Mouse (Mus musculus): ENCODE data around the gene Apoo. TPM values are rescaled to one million over a fixed set of nuclear protein-coding genes. Genes with fewer than 3 reads are reported as not detected.
"Not testable (repeated sequence)": the region's sequence is repeated elsewhere in the genome, so short reads cannot be mapped to it uniquely, and the experiment has no call there.

Apoo gene
- polyA plus RNA-seq, 1 experiment from 2014 or later = 116 TPM

- 86% methylated on average over 2 of the region's 2 CpGs for WGBS
- H3K4me1 ChIP-seq (ENCODE audit: control insufficient read depth, insufficient read depth, low read length) = no peaks in the 10 kb centered on the region
- no peaks in the 10 kb centered on the region for H3K36me3 ChIP-seq (ENCODE audit: control insufficient read depth, insufficient read depth, low read length)
- no peaks in the 10 kb centered on the region for H3K27me3 ChIP-seq (ENCODE audit: control insufficient read depth, insufficient read depth, low read length)
- no peak overlapping the region; the same call in 1 of the 2 replicates for H3K4me2 ChIP-seq (ENCODE audit: low read depth, severe bottlenecking)
- H3K4me3 ChIP-seq (ENCODE audit: low read depth, low read length) = no peak overlapping the region
- H3K9me3 ChIP-seq (ENCODE audit: control insufficient read depth, low read length) = no peaks in the 10 kb centered on the region
- H3K27ac ChIP-seq (replicated peaks; ENCODE audit: low read depth, low read length) = no peak overlapping the region
- DNase-seq (ENCODE audit: low spot score) (no peak), ATAC-seq (ENCODE audit: insufficient number of reproducible peaks, low FRiP score, low TSS enrichment, low read depth) (no peak)
- no peak overlapping the region for H3K9ac ChIP-seq (ENCODE audit: low read length)
These were observed 53.3 kb downstream of the Apoo start for GRCm38 (mm10) chrX:94420210-94420609.

- no peaks in the 10 kb centered on the region for H3K9me3 ChIP-seq (ENCODE audit: control insufficient read depth, low read length)
- H3K36me3 ChIP-seq (ENCODE audit: control insufficient read depth, insufficient read depth, low read length) = no peaks in the 10 kb centered on the region
- no peaks in the 10 kb centered on the region for H3K4me1 ChIP-seq (ENCODE audit: control insufficient read depth, insufficient read depth, low read length)
- ATAC-seq (ENCODE audit: insufficient number of reproducible peaks, low FRiP score, low TSS enrichment, low read depth) (0 out of 2 replicates have a peak, but pooled peaks have one; percentile 31), DNase-seq (ENCODE audit: low spot score) (peak; percentile 23)
- H3K4me2 ChIP-seq (ENCODE audit: low read depth, severe bottlenecking) = no peak overlapping the region
- H3K27me3 ChIP-seq (ENCODE audit: control insufficient read depth, insufficient read depth, low read length) = peaks cover 4% of the 10 kb centered on the region; the same call in 1 of the 2 replicates
- 39% methylated on average over 9 of the region's 9 CpGs for WGBS
- H3K4me3 ChIP-seq (ENCODE audit: low read depth, low read length) = no peak overlapping the region
- no peak overlapping the region for H3K27ac ChIP-seq (replicated peaks; ENCODE audit: low read depth, low read length)
- H3K9ac ChIP-seq (ENCODE audit: low read length) = no peak overlapping the region
These were observed 64.8 kb downstream of the Apoo start for GRCm38 (mm10) chrX:94431548-94432375.

- not testable (repeated sequence) for H3K4me2 ChIP-seq (ENCODE audit: low read depth, severe bottlenecking); H3K9me3 ChIP-seq (ENCODE audit: control insufficient read depth, low read length); H3K27ac ChIP-seq (replicated peaks; ENCODE audit: low read depth, low read length); H3K36me3 ChIP-seq (ENCODE audit: control insufficient read depth, insufficient read depth, low read length); H3K9ac ChIP-seq (ENCODE audit: low read length); H3K27me3 ChIP-seq (ENCODE audit: control insufficient read depth, insufficient read depth, low read length); ATAC-seq (ENCODE audit: insufficient number of reproducible peaks, low FRiP score, low TSS enrichment, low read depth); H3K4me1 ChIP-seq (ENCODE audit: control insufficient read depth, insufficient read depth, low read length); DNase-seq (ENCODE audit: low spot score); H3K4me3 ChIP-seq (ENCODE audit: low read depth, low read length)
- no CpG with 5 or more reads among the region's 3 CpGs for WGBS
These were observed 78.5 kb downstream of the Apoo start for GRCm38 (mm10) chrX:94445427-94445826.

- H3K27me3 ChIP-seq (ENCODE audit: control insufficient read depth, insufficient read depth, low read length); DNase-seq (ENCODE audit: low spot score); H3K27ac ChIP-seq (replicated peaks; ENCODE audit: low read depth, low read length); H3K4me2 ChIP-seq (ENCODE audit: low read depth, severe bottlenecking); H3K36me3 ChIP-seq (ENCODE audit: control insufficient read depth, insufficient read depth, low read length); H3K9ac ChIP-seq (ENCODE audit: low read length); H3K9me3 ChIP-seq (ENCODE audit: control insufficient read depth, low read length); H3K4me1 ChIP-seq (ENCODE audit: control insufficient read depth, insufficient read depth, low read length); ATAC-seq (ENCODE audit: insufficient number of reproducible peaks, low FRiP score, low TSS enrichment, low read depth); H3K4me3 ChIP-seq (ENCODE audit: low read depth, low read length): not testable (repeated sequence)
- 100% methylated on average over 2 of the region's 2 CpGs for WGBS
These were observed 79.1 kb downstream of the Apoo start for GRCm38 (mm10) chrX:94446021-94446420.

GRCm38 (mm10) chrX:94450047-94450881, 83.3 kb downstream of the Apoo start:
- not testable (repeated sequence) for H3K4me1 ChIP-seq (ENCODE audit: control insufficient read depth, insufficient read depth, low read length); H3K9ac ChIP-seq (ENCODE audit: low read length); H3K4me2 ChIP-seq (ENCODE audit: low read depth, severe bottlenecking); H3K4me3 ChIP-seq (ENCODE audit: low read depth, low read length); H3K9me3 ChIP-seq (ENCODE audit: control insufficient read depth, low read length); H3K27ac ChIP-seq (replicated peaks; ENCODE audit: low read depth, low read length); ATAC-seq (ENCODE audit: insufficient number of reproducible peaks, low FRiP score, low TSS enrichment, low read depth); H3K36me3 ChIP-seq (ENCODE audit: control insufficient read depth, insufficient read depth, low read length); DNase-seq (ENCODE audit: low spot score); H3K27me3 ChIP-seq (ENCODE audit: control insufficient read depth, insufficient read depth, low read length)
- WGBS = no CpG with 5 or more reads among the region's 7 CpGs

GRCm38 (mm10) chrX:94459346-94459745, 92.4 kb downstream of the Apoo start:
- Histone ChIP-seq H3K4me1 (ENCODE audit: control insufficient read depth, insufficient read depth, low read length) (no peaks in the 10 kb centered on the region), H3K27me3 (ENCODE audit: control insufficient read depth, insufficient read depth, low read length) (0 out of 2 replicates have a peak, but pooled peaks cover 7% of the 10 kb centered on the region), H3K27ac (replicated peaks; ENCODE audit: low read depth, low read length) (no peak overlapping the region), H3K9me3 (ENCODE audit: control insufficient read depth, low read length) (no peaks in the 10 kb centered on the region), H3K9ac (ENCODE audit: low read length) (no peak overlapping the region), H3K36me3 (ENCODE audit: control insufficient read depth, insufficient read depth, low read length) (no peaks in the 10 kb centered on the region), H3K4me3 (ENCODE audit: low read depth, low read length) (no peak overlapping the region), H3K4me2 (ENCODE audit: low read depth, severe bottlenecking) (no peak overlapping the region)
- DNase-seq (ENCODE audit: low spot score) (no peak), ATAC-seq (ENCODE audit: insufficient number of reproducible peaks, low FRiP score, low TSS enrichment, low read depth) (no peak)
- 79% methylated on average over 4 of the region's 4 CpGs for WGBS

- H3K27me3 ChIP-seq (ENCODE audit: control insufficient read depth, insufficient read depth, low read length); H3K9me3 ChIP-seq (ENCODE audit: control insufficient read depth, low read length); H3K27ac ChIP-seq (replicated peaks; ENCODE audit: low read depth, low read length); H3K4me1 ChIP-seq (ENCODE audit: control insufficient read depth, insufficient read depth, low read length); H3K9ac ChIP-seq (ENCODE audit: low read length); ATAC-seq (ENCODE audit: insufficient number of reproducible peaks, low FRiP score, low TSS enrichment, low read depth); H3K36me3 ChIP-seq (ENCODE audit: control insufficient read depth, insufficient read depth, low read length); H3K4me2 ChIP-seq (ENCODE audit: low read depth, severe bottlenecking); DNase-seq (ENCODE audit: low spot score); H3K4me3 ChIP-seq (ENCODE audit: low read depth, low read length): not testable (repeated sequence)
- 88% methylated on average over 1 of the region's 3 CpGs for WGBS
These were observed 94.6 kb downstream of the Apoo start for GRCm38 (mm10) chrX:94461513-94461912.

GRCm38 (mm10) chrX:94462604-94463429, 95.9 kb downstream of the Apoo start:
- H3K9me3 ChIP-seq (ENCODE audit: control insufficient read depth, low read length); H3K4me1 ChIP-seq (ENCODE audit: control insufficient read depth, insufficient read depth, low read length); H3K36me3 ChIP-seq (ENCODE audit: control insufficient read depth, insufficient read depth, low read length); H3K27ac ChIP-seq (replicated peaks; ENCODE audit: low read depth, low read length); H3K4me3 ChIP-seq (ENCODE audit: low read depth, low read length); ATAC-seq (ENCODE audit: insufficient number of reproducible peaks, low FRiP score, low TSS enrichment, low read depth); H3K27me3 ChIP-seq (ENCODE audit: control insufficient read depth, insufficient read depth, low read length); DNase-seq (ENCODE audit: low spot score); H3K4me2 ChIP-seq (ENCODE audit: low read depth, severe bottlenecking); H3K9ac ChIP-seq (ENCODE audit: low read length): not testable (repeated sequence)
- no CpG with 5 or more reads among the region's 7 CpGs for WGBS

All from limb, embryonic 11.5 days (tissue).